Mouse (Mus musculus): ENCODE measurements at regions not wholly inside any gene's neighbourhood (a gene's known extent, or its start where the extent isn't known, plus 50 kb on each side); places are given as distances from the start of the nearest gene placed in this dataset.
A peak's percentile ranks its signal among the peaks of the same experiment; 100 is the strongest.

DNA sequence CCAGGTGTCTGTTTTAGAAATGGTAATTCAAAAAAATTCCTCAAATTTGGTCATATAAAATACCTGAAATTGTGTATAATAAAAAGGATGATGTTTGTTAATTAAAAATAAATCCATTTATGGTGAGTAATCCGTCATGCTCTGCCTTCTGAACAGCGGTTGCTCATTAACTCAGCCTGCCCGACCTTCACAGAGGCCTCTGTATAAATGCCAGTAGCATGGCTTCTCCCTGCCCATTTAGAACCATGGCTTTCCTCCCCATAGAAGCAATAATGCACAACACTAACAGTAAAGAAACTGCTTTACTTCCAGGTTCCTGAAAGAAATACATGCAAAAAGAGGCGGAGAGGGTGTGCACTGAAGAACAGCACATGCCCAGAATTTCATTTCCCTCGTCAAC is 113.5 kb upstream of the Bank1 start:
- WGBS: 73% methylated on average over 5 of the region's 5 CpGs
- no peak for DNase-seq (ENCODE audit: low spot score)
- no peak for ATAC-seq (ENCODE audit: insufficient number of reproducible peaks, low FRiP score, low TSS enrichment, low read depth)
- no peak overlapping the region for H3K4me3 ChIP-seq (ENCODE audit: low read depth, low read length)
- H3K36me3 ChIP-seq (ENCODE audit: control insufficient read depth, insufficient read depth, low read length): no peaks in the 10 kb centered on the region
- no peak overlapping the region for H3K4me2 ChIP-seq (ENCODE audit: low read depth, severe bottlenecking)
- no peak overlapping the region for H3K27ac ChIP-seq (replicated peaks; ENCODE audit: low read depth, low read length)
- peaks cover 3% of the 10 kb centered on the region; the same call in 1 of the 2 replicates for H3K27me3 ChIP-seq (ENCODE audit: control insufficient read depth, insufficient read depth, low read length)
- H3K9ac ChIP-seq (ENCODE audit: low read length): no peak overlapping the region
- H3K4me1 ChIP-seq (ENCODE audit: control insufficient read depth, insufficient read depth, low read length): no peaks in the 10 kb centered on the region
- no peaks in the 10 kb centered on the region for H3K9me3 ChIP-seq (ENCODE audit: control insufficient read depth, low read length)

DNA sequence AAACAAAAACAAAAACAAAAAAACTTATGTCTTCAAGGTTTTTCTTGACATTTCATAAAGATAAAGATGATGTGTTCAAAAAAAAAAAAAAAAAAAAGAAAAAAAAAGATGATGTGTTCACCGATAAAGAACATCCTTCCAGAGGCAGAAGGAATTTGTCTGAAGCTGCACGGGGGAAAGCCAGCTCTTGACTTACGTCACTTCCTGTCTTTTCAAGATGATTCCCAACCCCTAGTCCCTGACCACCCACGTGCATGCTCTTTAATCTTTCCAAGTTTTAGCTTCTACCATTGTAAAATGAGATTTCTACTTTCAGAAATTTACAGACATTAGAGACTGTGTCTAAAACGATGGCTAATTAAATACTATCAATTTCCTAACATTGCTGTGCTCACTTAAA is 108.5 kb upstream of the Bank1 start:
- no peaks in the 10 kb centered on the region for H3K36me3 ChIP-seq (ENCODE audit: control insufficient read depth, insufficient read depth, low read length)
- H3K4me2 ChIP-seq (ENCODE audit: low read depth, severe bottlenecking): no peak overlapping the region
- H3K27me3 ChIP-seq (ENCODE audit: control insufficient read depth, insufficient read depth, low read length): no peaks in the 10 kb centered on the region
- no peak for DNase-seq (ENCODE audit: low spot score)
- WGBS: 69% methylated on average over 5 of the region's 5 CpGs
- no peaks in the 10 kb centered on the region for H3K9me3 ChIP-seq (ENCODE audit: control insufficient read depth, low read length)
- no peak overlapping the region for H3K9ac ChIP-seq (ENCODE audit: low read length)
- H3K27ac ChIP-seq (replicated peaks; ENCODE audit: low read depth, low read length): no peak overlapping the region
- ATAC-seq (ENCODE audit: insufficient number of reproducible peaks, low FRiP score, low TSS enrichment, low read depth): no peak
- no peaks in the 10 kb centered on the region for H3K4me1 ChIP-seq (ENCODE audit: control insufficient read depth, insufficient read depth, low read length)
- H3K4me3 ChIP-seq (ENCODE audit: low read depth, low read length): no peak overlapping the region

DNA sequence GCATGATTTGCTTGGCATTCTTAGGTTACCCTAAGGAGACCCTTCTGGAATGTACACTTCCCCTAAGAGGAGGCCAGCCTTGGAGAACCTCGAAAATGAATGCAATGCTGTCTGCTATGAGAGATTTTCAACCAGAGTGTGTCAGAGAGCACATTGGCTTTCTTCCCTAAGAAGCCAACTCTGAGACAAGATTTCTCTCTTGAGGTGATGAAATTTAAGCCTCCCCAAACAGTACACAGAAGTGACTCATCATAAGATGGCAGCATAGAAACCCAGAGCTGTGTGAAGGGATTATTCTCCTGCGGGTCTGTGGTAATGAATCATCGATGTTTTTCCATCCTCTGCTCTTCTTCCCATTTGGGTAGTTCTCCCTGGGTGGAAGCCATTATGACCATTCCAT is 106.2 kb upstream of the Bank1 start:
- no peaks in the 10 kb centered on the region for H3K4me1 ChIP-seq (ENCODE audit: control insufficient read depth, insufficient read depth, low read length)
- 95% methylated on average over 3 of the region's 3 CpGs for whole genome bisulfite sequencing
- ATAC-seq (ENCODE audit: insufficient number of reproducible peaks, low FRiP score, low TSS enrichment, low read depth): no peak

DNA sequence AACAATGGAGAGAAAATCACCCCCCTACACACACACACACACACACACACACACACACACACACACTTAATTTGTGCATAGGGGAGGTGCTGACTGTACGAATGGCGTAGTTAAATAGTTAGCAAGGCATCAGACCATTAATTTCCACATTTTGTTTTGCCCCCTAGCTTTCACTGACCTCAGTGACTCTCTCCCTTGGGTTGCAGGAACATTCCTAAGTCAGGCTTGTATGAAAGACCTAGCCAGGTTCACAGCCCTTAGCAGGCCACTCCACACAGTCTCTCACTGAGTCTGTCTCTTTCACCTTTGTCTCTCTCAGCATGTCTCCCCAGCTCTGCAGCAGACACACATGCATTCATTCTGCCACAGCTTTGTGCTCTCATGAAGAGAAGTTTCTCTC is 101.6 kb upstream of the Bank1 start:
- H3K27me3 ChIP-seq (ENCODE audit: control insufficient read depth, insufficient read depth, low read length): no peaks in the 10 kb centered on the region
- H3K9me3 ChIP-seq (ENCODE audit: control insufficient read depth, low read length): no peaks in the 10 kb centered on the region
- WGBS: 85% methylated on average over 2 of the region's 2 CpGs
- no peak for DNase-seq (ENCODE audit: low spot score)
- no peak overlapping the region for H3K9ac ChIP-seq (ENCODE audit: low read length)
- H3K4me2 ChIP-seq (ENCODE audit: low read depth, severe bottlenecking): no peak overlapping the region
- ATAC-seq (ENCODE audit: insufficient number of reproducible peaks, low FRiP score, low TSS enrichment, low read depth): no peak
- no peaks in the 10 kb centered on the region for H3K4me1 ChIP-seq (ENCODE audit: control insufficient read depth, insufficient read depth, low read length)
- H3K27ac ChIP-seq (replicated peaks; ENCODE audit: low read depth, low read length): no peak overlapping the region
- H3K36me3 ChIP-seq (ENCODE audit: control insufficient read depth, insufficient read depth, low read length): no peaks in the 10 kb centered on the region
- H3K4me3 ChIP-seq (ENCODE audit: low read depth, low read length): no peak overlapping the region

More for the DNA sequence above, 106.2 kb upstream of the Bank1 start:
- no peak overlapping the region for H3K4me2 ChIP-seq (ENCODE audit: low read depth, severe bottlenecking)
- no peaks in the 10 kb centered on the region for H3K27me3 ChIP-seq (ENCODE audit: control insufficient read depth, insufficient read depth, low read length)
- H3K9me3 ChIP-seq (ENCODE audit: control insufficient read depth, low read length): no peaks in the 10 kb centered on the region
- DNase-seq (ENCODE audit: low spot score): no peak
- no peak overlapping the region for H3K9ac ChIP-seq (ENCODE audit: low read length)
- no peak overlapping the region for H3K27ac ChIP-seq (replicated peaks; ENCODE audit: low read depth, low read length)
- no peaks in the 10 kb centered on the region for H3K36me3 ChIP-seq (ENCODE audit: control insufficient read depth, insufficient read depth, low read length)
- no peak overlapping the region for H3K4me3 ChIP-seq (ENCODE audit: low read depth, low read length)

DNA sequence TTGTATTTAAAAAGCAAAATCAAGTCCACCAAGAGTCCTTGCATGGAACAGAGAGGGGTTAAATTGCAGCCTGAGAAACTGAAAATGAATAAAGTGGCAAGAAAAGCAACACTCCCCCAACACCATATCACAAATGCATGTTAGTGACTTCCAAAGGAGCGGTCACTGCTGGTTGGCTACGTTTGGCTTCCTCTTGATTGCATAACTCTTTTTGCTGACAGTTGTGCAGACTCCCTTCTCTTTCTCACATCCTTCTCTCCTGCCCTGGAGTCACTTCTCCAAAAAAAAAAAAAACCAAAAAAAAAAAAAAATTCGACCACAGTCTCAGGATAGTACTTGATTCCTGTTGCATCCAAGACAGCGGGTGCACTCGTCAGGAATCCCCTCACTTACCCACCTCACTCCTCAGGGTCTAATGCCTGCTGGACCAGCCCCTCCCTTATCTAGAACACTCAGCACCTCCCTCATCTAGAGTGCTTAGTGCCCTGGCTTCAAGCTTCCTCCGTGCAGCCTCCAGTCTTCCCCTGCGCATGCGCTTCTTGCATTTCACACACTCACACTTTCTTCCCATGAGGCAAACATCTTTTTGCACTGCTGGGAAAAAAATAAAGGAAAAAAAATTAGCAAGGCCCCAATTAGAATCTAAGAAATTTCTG is 100.8 kb upstream of the Bank1 start:
- WGBS: 77% methylated on average over 8 of the region's 8 CpGs
- H3K36me3 ChIP-seq (ENCODE audit: control insufficient read depth, insufficient read depth, low read length): no peaks in the 10 kb centered on the region
- DNase-seq (ENCODE audit: low spot score): no peak
- no peaks in the 10 kb centered on the region for H3K4me1 ChIP-seq (ENCODE audit: control insufficient read depth, insufficient read depth, low read length)
- no peak overlapping the region for H3K27ac ChIP-seq (replicated peaks; ENCODE audit: low read depth, low read length)
- no peaks in the 10 kb centered on the region for H3K27me3 ChIP-seq (ENCODE audit: control insufficient read depth, insufficient read depth, low read length)
- ATAC-seq (ENCODE audit: insufficient number of reproducible peaks, low FRiP score, low TSS enrichment, low read depth): no peak
- no peak overlapping the region for H3K4me3 ChIP-seq (ENCODE audit: low read depth, low read length)
- no peaks in the 10 kb centered on the region for H3K9me3 ChIP-seq (ENCODE audit: control insufficient read depth, low read length)
- no peak overlapping the region for H3K9ac ChIP-seq (ENCODE audit: low read length)
- H3K4me2 ChIP-seq (ENCODE audit: low read depth, severe bottlenecking): no peak overlapping the region

DNA sequence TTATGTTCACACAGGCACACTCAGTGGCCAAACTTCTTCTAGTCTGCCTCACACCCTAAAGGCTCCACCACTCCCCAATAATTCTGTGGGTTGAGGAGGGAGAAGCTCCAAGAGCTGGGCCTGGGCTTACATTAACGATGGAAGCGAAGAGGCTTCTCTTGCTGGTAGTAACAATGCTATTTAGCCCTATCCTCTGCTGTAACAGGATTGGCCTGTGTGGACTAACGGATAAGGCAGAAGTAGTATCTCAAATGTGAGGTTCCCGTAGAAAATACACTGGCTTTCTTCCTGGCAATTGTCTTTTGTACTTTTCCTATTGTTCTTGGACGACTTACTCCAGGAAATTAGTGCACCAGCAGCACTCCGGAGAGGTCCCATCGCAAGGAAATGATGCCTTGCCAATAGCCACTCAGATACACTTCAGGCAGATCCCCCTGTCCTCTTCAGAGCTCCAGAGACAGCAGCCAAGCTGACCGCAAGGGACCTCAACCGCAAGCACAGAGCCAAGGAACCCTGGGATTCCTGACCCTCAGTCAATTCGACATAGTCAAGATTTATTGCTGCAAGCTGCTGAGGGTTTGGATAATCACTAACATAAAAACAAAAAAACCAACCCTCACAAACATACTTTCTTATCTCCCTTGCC is 96.2 kb upstream of the Bank1 start:
- H3K4me2 ChIP-seq (ENCODE audit: low read depth, severe bottlenecking): no peak overlapping the region
- WGBS: 82% methylated on average over 10 of the region's 10 CpGs
- no peak overlapping the region for H3K27ac ChIP-seq (replicated peaks; ENCODE audit: low read depth, low read length)
- H3K27me3 ChIP-seq (ENCODE audit: control insufficient read depth, insufficient read depth, low read length): no peaks in the 10 kb centered on the region
- no peaks in the 10 kb centered on the region for H3K4me1 ChIP-seq (ENCODE audit: control insufficient read depth, insufficient read depth, low read length)
- DNase-seq (ENCODE audit: low spot score) (no peak), ATAC-seq (ENCODE audit: insufficient number of reproducible peaks, low FRiP score, low TSS enrichment, low read depth) (no peak)
- H3K36me3 ChIP-seq (ENCODE audit: control insufficient read depth, insufficient read depth, low read length): no peaks in the 10 kb centered on the region
- no peak overlapping the region for H3K9ac ChIP-seq (ENCODE audit: low read length)
- no peaks in the 10 kb centered on the region for H3K9me3 ChIP-seq (ENCODE audit: control insufficient read depth, low read length)
- no peak overlapping the region for H3K4me3 ChIP-seq (ENCODE audit: low read depth, low read length)

DNA sequence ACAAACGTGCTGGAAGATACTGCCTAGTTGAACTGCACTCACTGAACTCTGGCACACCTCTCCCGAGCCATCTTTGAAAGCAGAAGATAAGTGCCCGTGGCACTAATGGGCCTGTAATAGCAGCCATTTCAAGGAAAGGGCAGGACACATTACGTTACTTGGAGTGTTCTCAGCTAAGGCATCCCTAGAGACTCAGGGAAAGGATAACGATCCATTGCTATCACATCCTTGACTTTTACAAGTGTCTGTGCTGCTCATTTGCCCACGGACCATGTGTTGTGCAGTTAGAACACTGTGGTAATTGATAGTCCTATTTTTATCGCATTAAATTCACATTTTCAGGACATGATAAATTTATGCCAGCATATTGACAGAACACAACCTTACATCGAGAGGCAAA is 79.7 kb upstream of the Bank1 start:
- H3K9ac ChIP-seq (ENCODE audit: low read length): no peak overlapping the region

DNA sequence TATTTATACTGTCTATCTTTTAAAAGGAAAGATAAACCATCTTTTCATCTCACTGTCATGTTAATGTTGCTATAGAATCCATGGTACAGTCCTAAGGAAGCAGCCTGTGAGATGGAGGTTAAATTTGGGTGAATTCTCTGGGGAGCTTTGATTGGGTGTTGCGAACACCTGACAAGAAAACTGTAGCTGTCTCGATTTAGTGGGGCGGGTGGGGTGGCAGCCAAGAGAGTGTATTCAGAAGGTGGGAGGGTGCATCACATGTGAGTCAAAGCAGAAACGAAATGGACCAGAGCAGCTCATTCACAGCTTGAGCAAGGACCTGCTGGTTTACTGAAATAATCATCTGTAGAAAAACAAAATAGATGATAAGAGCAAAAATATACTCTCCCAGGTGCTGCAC is 57.4 kb upstream of the Bank1 start:
- no peaks in the 10 kb centered on the region for H3K9me3 ChIP-seq (ENCODE audit: control insufficient read depth, low read length)
- ATAC-seq (ENCODE audit: insufficient number of reproducible peaks, low FRiP score, low TSS enrichment, low read depth) (no peak), DNase-seq (ENCODE audit: low spot score) (no peak)
- no peak overlapping the region for H3K4me2 ChIP-seq (ENCODE audit: low read depth, severe bottlenecking)
- H3K27ac ChIP-seq (replicated peaks; ENCODE audit: low read depth, low read length): no peak overlapping the region
- H3K9ac ChIP-seq (ENCODE audit: low read length): no peak overlapping the region
- no peak overlapping the region for H3K4me3 ChIP-seq (ENCODE audit: low read depth, low read length)
- H3K4me1 ChIP-seq (ENCODE audit: control insufficient read depth, insufficient read depth, low read length): no peaks in the 10 kb centered on the region
- 83% methylated on average over 4 of the region's 4 CpGs for WGBS
- H3K36me3 ChIP-seq (ENCODE audit: control insufficient read depth, insufficient read depth, low read length): no peaks in the 10 kb centered on the region
- H3K27me3 ChIP-seq (ENCODE audit: control insufficient read depth, insufficient read depth, low read length): no peaks in the 10 kb centered on the region

More for the DNA sequence above, 79.7 kb upstream of the Bank1 start:
- no peak overlapping the region for H3K4me3 ChIP-seq (ENCODE audit: low read depth, low read length)
- H3K9me3 ChIP-seq (ENCODE audit: control insufficient read depth, low read length): no peaks in the 10 kb centered on the region
- H3K4me2 ChIP-seq (ENCODE audit: low read depth, severe bottlenecking): no peak overlapping the region
- WGBS: 74% methylated on average over 8 of the region's 8 CpGs
- no peak for DNase-seq (ENCODE audit: low spot score)
- H3K36me3 ChIP-seq (ENCODE audit: control insufficient read depth, insufficient read depth, low read length): no peaks in the 10 kb centered on the region
- H3K27me3 ChIP-seq (ENCODE audit: control insufficient read depth, insufficient read depth, low read length): no peaks in the 10 kb centered on the region
- no peak overlapping the region for H3K27ac ChIP-seq (replicated peaks; ENCODE audit: low read depth, low read length)
- ATAC-seq (ENCODE audit: insufficient number of reproducible peaks, low FRiP score, low TSS enrichment, low read depth): no peak
- H3K4me1 ChIP-seq (ENCODE audit: control insufficient read depth, insufficient read depth, low read length): no peaks in the 10 kb centered on the region

DNA sequence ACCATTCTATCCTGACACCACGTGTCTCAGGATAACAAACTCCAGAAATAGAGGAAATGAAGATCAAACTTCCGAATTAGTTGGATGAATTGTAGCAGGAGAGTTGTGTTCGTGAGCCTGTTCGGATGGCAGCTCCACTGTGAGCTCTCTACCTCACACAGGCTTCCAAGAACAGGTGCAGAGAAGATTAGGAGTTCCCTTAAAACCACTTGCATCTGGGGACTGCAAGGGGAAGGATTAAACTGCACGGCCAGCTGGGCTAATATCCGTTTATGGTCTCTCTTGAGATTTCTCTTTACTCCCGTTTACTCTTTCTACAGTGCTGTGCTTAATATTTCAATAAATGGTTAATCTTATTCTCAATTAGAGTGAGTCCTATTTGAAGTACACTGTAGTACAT is 54.8 kb upstream of the Bank1 start:
- WGBS: 60% methylated on average over 7 of the region's 7 CpGs
- Histone ChIP-seq H3K4me1 (ENCODE audit: control insufficient read depth, insufficient read depth, low read length) (no peaks in the 10 kb centered on the region), H3K36me3 (ENCODE audit: control insufficient read depth, insufficient read depth, low read length) (no peaks in the 10 kb centered on the region), H3K4me3 (ENCODE audit: low read depth, low read length) (no peak overlapping the region), H3K9ac (ENCODE audit: low read length) (no peak overlapping the region), H3K9me3 (ENCODE audit: control insufficient read depth, low read length) (no peaks in the 10 kb centered on the region), H3K27ac (replicated peaks; ENCODE audit: low read depth, low read length) (no peak overlapping the region), H3K27me3 (ENCODE audit: control insufficient read depth, insufficient read depth, low read length) (no peaks in the 10 kb centered on the region), H3K4me2 (ENCODE audit: low read depth, severe bottlenecking) (no peak overlapping the region)
- DNase-seq (ENCODE audit: low spot score) (no peak), ATAC-seq (ENCODE audit: insufficient number of reproducible peaks, low FRiP score, low TSS enrichment, low read depth) (peak; percentile 51; the same call in 1 of the 2 replicates)
